Mouse (Mus musculus): ENCODE data around the gene G3bp2. TPM values are rescaled to one million over a fixed set of nuclear protein-coding genes. Genes with fewer than 3 reads are reported as not detected.
"Not testable (repeated sequence)": the region's sequence is repeated elsewhere in the genome, so short reads cannot be mapped to it uniquely, and the experiment has no call there.

The G3bp2 gene
- 177 and 181 TPM in 2 replicates for polyA plus RNA-seq (2014; fragmentation: Nextera tagmentation; extraction: Ambion mirVana)

- H3K4me3 ChIP-seq (ENCODE audit: low read depth, low read length), result peak within 1 kb of the TSS; percentile 98
- under 1% methylated on average over 64 of the region's 65 CpGs for WGBS (ENCODE audit: insufficient replicate concordance)
- no peaks in the 10 kb centered on the region for H3K36me3 ChIP-seq (ENCODE audit: control insufficient read depth, insufficient read depth, low read length)
- H3K4me2 ChIP-seq, result peak within 1 kb of the TSS; percentile 78
- peak; percentile 97 for ATAC-seq (replicated peaks; ENCODE audit: insufficient number of reproducible peaks, low FRiP score, low TSS enrichment)
- H3K9ac ChIP-seq (ENCODE audit: low read depth, low read length), result peak within 1 kb of the TSS; percentile 98
- H3K27ac ChIP-seq (ENCODE audit: low read depth, low read length), result peak within 1 kb of the TSS; percentile 99
- H3K4me1 ChIP-seq (ENCODE audit: control insufficient read depth, insufficient read depth, low read length), result peaks cover 29% of the 10 kb centered on the region
- H3K9me3 ChIP-seq (replicated peaks; ENCODE audit: control insufficient read depth, low read length), result no peaks in the 10 kb centered on the region
- no peaks in the 10 kb centered on the region for H3K27me3 ChIP-seq (ENCODE audit: control insufficient read depth, insufficient read depth, low read length)
Observed at GRCm38 (mm10) chr5:92083417-92084038, at the start of gene G3bp2. Gene G3bp2 (minus strand): TSS chr5:92083719.

- ATAC-seq (replicated peaks; ENCODE audit: insufficient number of reproducible peaks, low FRiP score, low TSS enrichment); H3K4me2 ChIP-seq; H3K27me3 ChIP-seq (ENCODE audit: control insufficient read depth, insufficient read depth, low read length); H3K27ac ChIP-seq (ENCODE audit: low read depth, low read length); H3K36me3 ChIP-seq (ENCODE audit: control insufficient read depth, insufficient read depth, low read length); H3K4me3 ChIP-seq (ENCODE audit: low read depth, low read length); H3K9me3 ChIP-seq (replicated peaks; ENCODE audit: control insufficient read depth, low read length); H3K9ac ChIP-seq (ENCODE audit: low read depth, low read length): not testable (repeated sequence)
- WGBS (ENCODE audit: insufficient replicate concordance), result 68% methylated on average over 4 of the region's 4 CpGs
- peaks cover 11% of the 10 kb centered on the region; the same call in 1 of the 2 replicates for H3K4me1 ChIP-seq (ENCODE audit: control insufficient read depth, insufficient read depth, low read length)
Observed at GRCm38 (mm10) chr5:92133006-92133405, 49.5 kb upstream of the G3bp2 start.

- no peak overlapping the region for H3K27ac ChIP-seq (ENCODE audit: low read depth, low read length)
- no peak overlapping the region for H3K9ac ChIP-seq (ENCODE audit: low read depth, low read length)
- no peaks in the 10 kb centered on the region for H3K36me3 ChIP-seq (ENCODE audit: control insufficient read depth, insufficient read depth, low read length)
- no peak overlapping the region for H3K4me2 ChIP-seq
- ATAC-seq (replicated peaks; ENCODE audit: insufficient number of reproducible peaks, low FRiP score, low TSS enrichment), result no peak
- no peaks in the 10 kb centered on the region for H3K9me3 ChIP-seq (replicated peaks; ENCODE audit: control insufficient read depth, low read length)
- 95% methylated on average over 4 of the region's 4 CpGs for WGBS (ENCODE audit: insufficient replicate concordance)
- H3K4me1 ChIP-seq (ENCODE audit: control insufficient read depth, insufficient read depth, low read length), result peaks cover 15% of the 10 kb centered on the region; the same call in 1 of the 2 replicates
- H3K27me3 ChIP-seq (ENCODE audit: control insufficient read depth, insufficient read depth, low read length), result no peaks in the 10 kb centered on the region
- H3K4me3 ChIP-seq (ENCODE audit: low read depth, low read length), result no peak overlapping the region
Observed at GRCm38 (mm10) chr5:92132127-92132526, 48.6 kb upstream of the G3bp2 start.

- 88% methylated on average over 6 of the region's 6 CpGs for WGBS (ENCODE audit: insufficient replicate concordance)
- H3K4me1 ChIP-seq (ENCODE audit: control insufficient read depth, insufficient read depth, low read length), result peaks cover 15% of the 10 kb centered on the region; the same call in 1 of the 2 replicates
- H3K27me3 ChIP-seq (ENCODE audit: control insufficient read depth, insufficient read depth, low read length), result no peaks in the 10 kb centered on the region
- no peak overlapping the region for H3K9ac ChIP-seq (ENCODE audit: low read depth, low read length)
- H3K27ac ChIP-seq (ENCODE audit: low read depth, low read length), result no peak overlapping the region
- no peak for ATAC-seq (replicated peaks; ENCODE audit: insufficient number of reproducible peaks, low FRiP score, low TSS enrichment)
- H3K9me3 ChIP-seq (replicated peaks; ENCODE audit: control insufficient read depth, low read length), result no peaks in the 10 kb centered on the region
- H3K36me3 ChIP-seq (ENCODE audit: control insufficient read depth, insufficient read depth, low read length), result no peaks in the 10 kb centered on the region
- no peak overlapping the region for H3K4me2 ChIP-seq
- H3K4me3 ChIP-seq (ENCODE audit: low read depth, low read length), result no peak overlapping the region
Observed at GRCm38 (mm10) chr5:92130040-92130682, 46.6 kb upstream of the G3bp2 start.

- no peak overlapping the region for H3K4me3 ChIP-seq (ENCODE audit: low read depth, low read length)
- no peaks in the 10 kb centered on the region for H3K27me3 ChIP-seq (ENCODE audit: control insufficient read depth, insufficient read depth, low read length)
- no peaks in the 10 kb centered on the region; the same call in 1 of the 2 replicates for H3K36me3 ChIP-seq (ENCODE audit: control insufficient read depth, insufficient read depth, low read length)
- WGBS (ENCODE audit: insufficient replicate concordance), result 54% methylated on average over 1 of the region's 1 CpGs
- no peaks in the 10 kb centered on the region for H3K9me3 ChIP-seq (replicated peaks; ENCODE audit: control insufficient read depth, low read length)
- peak overlapping the region; percentile 80; the same call in 1 of the 2 replicates for H3K27ac ChIP-seq (ENCODE audit: low read depth, low read length)
- H3K4me1 ChIP-seq (ENCODE audit: control insufficient read depth, insufficient read depth, low read length), result peaks cover 15% of the 10 kb centered on the region; the same call in 1 of the 2 replicates
- peak overlapping the region; percentile 59 for H3K4me2 ChIP-seq
- ATAC-seq (replicated peaks; ENCODE audit: insufficient number of reproducible peaks, low FRiP score, low TSS enrichment), result no peak
- 0 out of 2 replicates have a peak overlapping the region, but pooled peaks have one; percentile 39 for H3K9ac ChIP-seq (ENCODE audit: low read depth, low read length)
Observed at GRCm38 (mm10) chr5:92129321-92129768, 45.8 kb upstream of the G3bp2 start.

- Histone ChIP-seq H3K9me3 (replicated peaks; ENCODE audit: control insufficient read depth, low read length) (no peaks in the 10 kb centered on the region), H3K4me3 (ENCODE audit: low read depth, low read length) (peak overlapping the region; percentile 18; the same call in 1 of the 2 replicates), H3K4me1 (ENCODE audit: control insufficient read depth, insufficient read depth, low read length) (peaks cover 15% of the 10 kb centered on the region; the same call in 1 of the 2 replicates), H3K9ac (ENCODE audit: low read depth, low read length) (peak overlapping the region; percentile 59), H3K27ac (ENCODE audit: low read depth, low read length) (peak overlapping the region; percentile 80), H3K27me3 (ENCODE audit: control insufficient read depth, insufficient read depth, low read length) (no peaks in the 10 kb centered on the region), H3K36me3 (ENCODE audit: control insufficient read depth, insufficient read depth, low read length) (no peaks in the 10 kb centered on the region; the same call in 1 of the 2 replicates), H3K4me2 (peak overlapping the region; percentile 59)
- ATAC-seq (replicated peaks; ENCODE audit: insufficient number of reproducible peaks, low FRiP score, low TSS enrichment), result peak; percentile 86
- WGBS (ENCODE audit: insufficient replicate concordance), result 10% methylated on average over 8 of the region's 8 CpGs
Observed at GRCm38 (mm10) chr5:92128570-92128969, 45.1 kb upstream of the G3bp2 start.

- Histone ChIP-seq H3K4me1 (ENCODE audit: control insufficient read depth, insufficient read depth, low read length) (peaks cover 15% of the 10 kb centered on the region; the same call in 1 of the 2 replicates), H3K4me2 (peak overlapping the region; percentile 59), H3K36me3 (ENCODE audit: control insufficient read depth, insufficient read depth, low read length) (no peaks in the 10 kb centered on the region; the same call in 1 of the 2 replicates), H3K9ac (ENCODE audit: low read depth, low read length) (peak overlapping the region; percentile 52; the same call in 1 of the 2 replicates), H3K9me3 (replicated peaks; ENCODE audit: control insufficient read depth, low read length) (no peaks in the 10 kb centered on the region), H3K27ac (ENCODE audit: low read depth, low read length) (peak overlapping the region; percentile 86; the same call in 1 of the 2 replicates), H3K4me3 (ENCODE audit: low read depth, low read length) (peak overlapping the region; percentile 27; the same call in 1 of the 2 replicates), H3K27me3 (ENCODE audit: control insufficient read depth, insufficient read depth, low read length) (no peaks in the 10 kb centered on the region)
- WGBS (ENCODE audit: insufficient replicate concordance), result 88% methylated on average over 10 of the region's 10 CpGs
- no peak for ATAC-seq (replicated peaks; ENCODE audit: insufficient number of reproducible peaks, low FRiP score, low TSS enrichment)
Observed at GRCm38 (mm10) chr5:92127751-92128150, 44.2 kb upstream of the G3bp2 start.

- H3K9ac ChIP-seq (ENCODE audit: low read depth, low read length), result peak overlapping the region; percentile 52; the same call in 1 of the 2 replicates
- ATAC-seq (replicated peaks; ENCODE audit: insufficient number of reproducible peaks, low FRiP score, low TSS enrichment), result peak; percentile 68
- peak overlapping the region; percentile 86 for H3K27ac ChIP-seq (ENCODE audit: low read depth, low read length)
- peak overlapping the region; percentile 27 for H3K4me3 ChIP-seq (ENCODE audit: low read depth, low read length)
- no peaks in the 10 kb centered on the region for H3K27me3 ChIP-seq (ENCODE audit: control insufficient read depth, insufficient read depth, low read length)
- no peaks in the 10 kb centered on the region for H3K9me3 ChIP-seq (replicated peaks; ENCODE audit: control insufficient read depth, low read length)
- no peaks in the 10 kb centered on the region; the same call in 1 of the 2 replicates for H3K36me3 ChIP-seq (ENCODE audit: control insufficient read depth, insufficient read depth, low read length)
- H3K4me2 ChIP-seq, result peak overlapping the region; percentile 59
- WGBS (ENCODE audit: insufficient replicate concordance), result 55% methylated on average over 9 of the region's 9 CpGs
- peaks cover 15% of the 10 kb centered on the region; the same call in 1 of the 2 replicates for H3K4me1 ChIP-seq (ENCODE audit: control insufficient read depth, insufficient read depth, low read length)
Observed at GRCm38 (mm10) chr5:92127141-92127625, 43.7 kb upstream of the G3bp2 start.

Measured in heart, embryonic 11.5 days (tissue).